Mouse (Mus musculus): Measurements from ENCODE around the gene Gm14496.
"Not testable (repeated sequence)": the region's sequence is repeated elsewhere in the genome, so short reads cannot be mapped to it uniquely, and the experiment has no call there.

Gm14496 gene

DNA sequence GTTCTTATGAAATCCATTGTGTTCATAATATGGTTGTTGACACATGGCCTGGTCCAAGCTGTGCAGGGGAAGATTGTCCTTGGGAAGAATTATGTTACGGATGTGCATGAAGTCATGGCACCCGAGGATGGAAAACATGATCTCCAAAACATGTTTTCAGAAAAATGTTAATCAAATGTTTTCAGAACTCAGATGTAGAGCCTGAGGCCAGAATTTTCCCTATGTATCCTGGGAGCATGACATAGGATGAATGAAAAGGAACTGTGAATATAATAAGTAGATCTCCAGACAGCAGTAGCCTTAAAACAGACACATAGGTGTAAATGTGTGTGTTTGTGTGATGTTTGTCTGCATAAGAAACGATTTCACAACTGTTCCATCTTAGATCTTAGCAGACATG lies at the start of gene Gm14496:
TSS of gene Gm14496 (plus strand) at position 301 of the 400 bp plus-strand sequence.
- DNase-seq (ENCODE audit: low read depth, low spot score): no peak

DNA sequence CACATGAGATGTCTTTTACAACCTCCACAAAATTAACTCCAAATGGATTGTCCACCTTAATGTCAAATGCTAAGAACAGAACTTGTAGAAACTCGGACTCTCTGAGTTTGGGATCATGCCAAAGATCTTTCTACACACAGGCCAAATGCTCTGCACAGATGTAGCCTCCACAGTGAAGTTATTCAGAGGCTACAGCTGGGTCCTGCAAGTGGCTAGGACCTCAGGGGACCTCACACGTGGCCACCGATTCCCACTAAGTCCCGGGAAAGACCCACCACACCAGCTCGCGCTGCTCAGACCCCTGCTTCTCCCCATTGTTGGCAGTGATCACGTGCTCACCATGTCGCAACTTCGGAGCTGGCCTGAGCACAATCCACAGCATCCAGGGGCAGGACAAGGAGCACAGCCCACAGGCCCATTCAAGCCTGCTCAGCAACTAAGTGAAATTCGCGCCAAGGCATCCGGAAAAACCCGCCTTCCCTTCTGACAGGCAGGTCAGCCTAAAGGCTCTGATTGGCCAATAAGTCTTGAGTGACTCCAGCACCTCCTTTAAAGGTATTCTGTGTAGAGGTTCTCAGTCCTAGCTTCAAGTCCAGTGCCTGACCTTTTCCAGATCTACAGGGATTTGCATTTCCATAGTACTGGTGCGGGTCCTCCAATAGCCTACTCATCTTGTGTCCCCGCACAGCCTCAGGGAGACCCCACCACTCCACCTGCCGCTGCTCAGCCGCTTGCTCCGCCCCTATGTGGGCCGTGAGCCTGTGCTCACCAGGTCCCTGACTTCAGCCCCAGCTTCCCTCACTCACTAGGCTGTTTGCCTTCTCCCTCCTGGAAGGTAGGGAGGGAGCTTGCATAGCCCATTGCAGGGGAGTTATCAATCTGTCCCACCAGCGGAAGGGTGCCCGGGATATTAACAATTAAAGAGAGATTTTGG lies 37.9 kb upstream of the Gm14496 start:
- not testable (repeated sequence) for DNase-seq (ENCODE audit: low read depth, low spot score)

DNA sequence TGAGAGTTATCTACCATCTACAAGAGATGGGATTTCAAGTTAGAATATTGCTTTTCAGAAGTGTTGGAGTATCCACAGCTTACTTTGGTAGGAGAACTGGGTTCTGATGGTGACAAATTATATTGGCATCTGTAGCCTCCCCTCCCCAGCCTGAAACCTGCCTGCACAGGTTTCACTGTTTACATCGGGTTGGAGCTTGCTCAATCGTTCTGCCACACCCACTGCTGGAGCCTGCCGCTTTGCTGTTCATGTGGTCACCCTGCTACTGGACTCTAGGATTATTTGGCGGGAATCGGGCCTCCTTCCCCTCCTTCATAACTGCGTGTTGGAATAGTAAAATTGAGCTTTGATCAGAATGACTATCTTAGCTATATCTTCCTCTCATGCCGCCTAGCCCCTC lies 22.5 kb upstream of the Gm14496 start:
- no peak for DNase-seq (ENCODE audit: low read depth, low spot score)

DNA sequence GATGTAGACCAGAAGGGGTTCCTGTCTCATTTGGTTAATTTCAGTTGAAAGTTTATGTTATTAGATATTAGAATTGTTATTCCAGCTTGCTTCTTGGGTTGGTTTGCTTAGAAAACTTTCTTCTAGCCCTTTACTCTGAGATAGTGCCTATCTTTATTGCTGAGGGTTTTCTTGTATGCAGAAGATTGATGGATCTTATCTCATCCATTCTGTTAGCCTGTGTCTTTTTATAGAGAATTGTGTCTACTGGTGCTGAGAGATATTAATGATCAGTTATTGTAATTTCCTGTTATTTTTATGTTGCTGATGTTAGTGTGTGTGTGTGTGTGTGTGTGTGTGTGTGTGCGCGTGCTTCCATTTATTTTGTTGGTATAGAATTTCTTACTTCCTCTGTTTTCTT lies 21.7 kb upstream of the Gm14496 start:
- DNase-seq (ENCODE audit: low read depth, low spot score): no peak

DNA sequence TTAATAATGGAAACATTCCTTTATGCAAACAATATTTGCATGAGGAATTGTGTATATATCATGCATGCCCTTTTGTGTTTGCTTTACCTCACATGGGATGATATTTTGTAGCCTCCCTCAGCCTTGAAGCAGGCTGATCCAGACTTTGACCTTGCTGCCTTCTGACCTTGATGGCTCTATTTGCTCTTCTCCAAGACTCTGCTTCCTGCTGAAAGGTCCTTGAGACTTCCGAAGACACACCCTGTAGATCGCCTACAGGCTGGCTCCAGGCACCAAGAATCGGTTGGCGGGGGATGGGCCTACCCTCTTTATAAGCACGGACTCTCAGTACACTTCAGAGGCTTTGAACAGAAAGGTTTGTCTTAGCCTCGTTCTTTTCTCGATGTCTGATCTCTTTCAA lies 9.0 kb upstream of the Gm14496 start:
- not testable (repeated sequence) for DNase-seq (ENCODE audit: low read depth, low spot score)
